Mouse (Mus musculus) splenic B cell, adult 2 months (primary cell): ENCODE results near the gene Acot7.
A peak's percentile ranks its signal among the peaks of the same experiment; 100 is the strongest.

Experiments
- DNase-seq: peaks from one replicate; pipeline ENCODE4 v3.0.0-alpha.2; 2011; ENCODE audit warnings: low read depth, low spot score
- H3K27me3 ChIP-seq: 2 replicates; pipeline ENCODE4 v1.6.1; 2012; ENCODE audit warnings: mild to moderate bottlenecking, low read length, moderate library complexity, mixed read lengths; ENCODE audit not compliant: control insufficient read depth, poor library complexity, insufficient read depth, severe bottlenecking
- H3K36me3 ChIP-seq: 2 replicates; pipeline ENCODE4 v1.6.1; 2012; ENCODE audit warnings: mild to moderate bottlenecking, low read length, moderate library complexity, mixed read lengths; ENCODE audit not compliant: control insufficient read depth, poor library complexity, insufficient read depth, severe bottlenecking

The Acot7 gene

GRCm38 (mm10) chr4:152162748-152163147, 15.2 kb upstream of the Acot7 start:
- H3K27me3 ChIP-seq: 0 out of 2 replicates have a peak, but pooled peaks cover 2% of the 10 kb centered on the region
- DNase-seq: no peak
- H3K36me3 ChIP-seq: no peaks in the 10 kb centered on the region

- Histone ChIP-seq H3K27me3 (0 out of 2 replicates have a peak, but pooled peaks cover 2% of the 10 kb centered on the region), H3K36me3 (no peaks in the 10 kb centered on the region)
- peak; percentile 85 for DNase-seq
Measured at GRCm38 (mm10) chr4:152165036-152165931, 12.7 kb upstream of the Acot7 start.

- Histone ChIP-seq H3K27me3 (peaks cover 2% of the 10 kb centered on the region; the same call in 1 of the 2 replicates), H3K36me3 (no peaks in the 10 kb centered on the region)
- no peak for DNase-seq
Measured at GRCm38 (mm10) chr4:152168052-152168451, 9.9 kb upstream of the Acot7 start.

DNA sequence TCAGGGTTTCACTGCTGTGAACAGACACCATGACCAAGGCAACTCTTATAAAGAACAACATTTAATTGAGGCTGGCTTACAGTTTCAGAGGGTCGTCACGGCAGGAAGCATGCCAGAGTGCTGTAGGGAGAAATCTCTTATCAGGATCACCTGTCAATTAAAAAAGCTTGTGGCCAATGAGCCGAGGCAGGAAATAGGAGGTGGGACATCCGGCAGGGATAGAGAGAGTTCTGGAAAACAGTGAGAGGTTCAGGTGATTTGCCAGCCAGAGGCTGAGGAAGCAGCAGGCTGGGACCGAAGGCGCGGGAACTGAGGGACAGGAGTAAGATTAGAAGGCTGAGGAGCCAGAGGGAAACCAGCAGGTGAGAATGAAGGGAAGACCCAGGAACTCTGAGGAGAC, 8.8 kb upstream of the Acot7 start:
- DNase-seq: no peak
- Histone ChIP-seq H3K36me3 (no peaks in the 10 kb centered on the region), H3K27me3 (peaks cover 2% of the 10 kb centered on the region; the same call in 1 of the 2 replicates)

- DNase-seq: no peak
- Histone ChIP-seq H3K36me3 (no peaks in the 10 kb centered on the region), H3K27me3 (peaks cover 2% of the 10 kb centered on the region; the same call in 1 of the 2 replicates)
Measured at GRCm38 (mm10) chr4:152170286-152170685, 7.6 kb upstream of the Acot7 start.

DNA sequence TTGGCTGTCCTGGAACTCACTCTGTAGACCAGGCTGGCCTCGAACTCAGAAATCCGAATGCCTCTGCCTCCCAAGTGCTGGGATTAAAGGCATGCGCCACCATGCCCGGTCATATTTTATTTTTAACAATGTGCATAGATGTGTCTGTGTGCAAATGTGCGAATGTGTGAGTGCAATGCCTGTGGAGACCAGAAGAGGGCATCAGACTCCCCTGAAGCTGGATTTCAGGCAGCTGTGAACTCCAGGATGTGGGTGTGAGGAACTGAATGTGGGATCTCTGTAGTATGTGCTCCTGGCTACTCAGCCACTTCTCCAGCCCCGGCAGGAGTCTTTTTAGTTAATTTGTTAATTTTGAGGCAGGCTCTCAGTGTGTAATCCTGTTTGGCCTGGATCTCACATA, 6.4 kb upstream of the Acot7 start:
- Histone ChIP-seq H3K36me3 (no peaks in the 10 kb centered on the region), H3K27me3 (peaks cover 2% of the 10 kb centered on the region; the same call in 1 of the 2 replicates)
- peak; percentile 55 for DNase-seq

DNA sequence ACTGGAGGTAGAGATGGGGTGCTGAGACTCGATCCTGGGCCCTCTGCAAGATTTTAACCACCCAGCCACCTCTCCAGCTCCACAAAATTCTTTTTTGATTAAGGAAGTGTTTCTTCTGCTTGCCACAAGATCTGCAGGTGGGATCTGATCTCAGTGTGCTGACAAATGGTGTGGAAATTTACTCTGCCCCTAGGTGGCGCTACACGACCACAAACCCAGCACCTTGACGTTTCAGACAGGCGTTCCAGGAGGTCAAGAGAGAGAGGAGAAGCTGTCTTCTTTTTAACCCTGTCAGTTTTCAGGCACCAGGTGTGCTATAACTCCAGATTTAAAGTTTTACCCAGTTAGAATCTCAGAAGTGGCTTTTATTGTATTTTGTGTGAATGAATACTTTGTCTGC, 4.9 kb upstream of the Acot7 start:
- peak; percentile 92 for DNase-seq
- no peaks in the 10 kb centered on the region for H3K36me3 ChIP-seq
- H3K27me3 ChIP-seq: peaks cover 2% of the 10 kb centered on the region; the same call in 1 of the 2 replicates

- no peaks in the 10 kb centered on the region for H3K36me3 ChIP-seq
- no peak for DNase-seq
- H3K27me3 ChIP-seq: peaks cover 4% of the 10 kb centered on the region
Measured at GRCm38 (mm10) chr4:152173956-152174355, 4.0 kb upstream of the Acot7 start.

- Histone ChIP-seq H3K27me3 (peaks cover 2% of the 10 kb centered on the region; the same call in 1 of the 2 replicates), H3K36me3 (no peaks in the 10 kb centered on the region)
- no peak for DNase-seq
Measured at GRCm38 (mm10) chr4:152176638-152177037, 1.3 kb upstream of the Acot7 start.

GRCm38 (mm10) chr4:152177174-152177536, 779 bp upstream of the Acot7 start:
- DNase-seq: no peak
- no peaks in the 10 kb centered on the region for H3K36me3 ChIP-seq
- peaks cover 2% of the 10 kb centered on the region; the same call in 1 of the 2 replicates for H3K27me3 ChIP-seq

- Histone ChIP-seq H3K27me3 (peaks cover 2% of the 10 kb centered on the region; the same call in 1 of the 2 replicates), H3K36me3 (no peaks in the 10 kb centered on the region)
- no peak for DNase-seq
Measured at GRCm38 (mm10) chr4:152178344-152178864, 470 bp downstream of the Acot7 start.

- DNase-seq: no peak
- no peaks in the 10 kb centered on the region for H3K36me3 ChIP-seq
- peaks cover 2% of the 10 kb centered on the region; the same call in 1 of the 2 replicates for H3K27me3 ChIP-seq
Measured at GRCm38 (mm10) chr4:152178916-152179705, 1.2 kb downstream of the Acot7 start.

GRCm38 (mm10) chr4:152179946-152180660, 2.2 kb downstream of the Acot7 start:
- Histone ChIP-seq H3K27me3 (peaks cover 2% of the 10 kb centered on the region; the same call in 1 of the 2 replicates), H3K36me3 (no peaks in the 10 kb centered on the region)
- no peak for DNase-seq

DNA sequence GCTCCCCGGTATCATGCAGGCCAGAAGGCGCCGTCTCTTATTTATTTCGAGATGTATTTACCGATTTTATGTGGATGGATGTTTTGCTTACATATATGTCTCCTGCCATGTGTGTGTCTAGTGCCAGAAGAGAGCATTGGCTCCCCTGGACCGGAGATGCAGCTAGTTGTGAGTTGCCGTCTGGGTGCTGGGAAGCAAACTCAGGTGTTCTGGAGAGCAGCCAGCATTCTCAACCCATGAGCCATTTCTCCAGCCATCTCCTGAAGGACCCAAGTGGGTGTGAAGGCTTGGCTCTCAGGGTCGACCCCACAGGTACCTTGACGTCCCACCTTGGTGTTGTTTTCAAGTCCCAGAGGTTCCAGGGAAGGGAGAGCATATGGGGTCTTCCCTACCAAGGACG, 4.3 kb downstream of the Acot7 start:
- Histone ChIP-seq H3K36me3 (no peaks in the 10 kb centered on the region), H3K27me3 (peaks cover 2% of the 10 kb centered on the region; the same call in 1 of the 2 replicates)
- no peak for DNase-seq
